Comparison of ENCODE assay signal across 8 mouse cellular contexts in the genomic region with DNA sequence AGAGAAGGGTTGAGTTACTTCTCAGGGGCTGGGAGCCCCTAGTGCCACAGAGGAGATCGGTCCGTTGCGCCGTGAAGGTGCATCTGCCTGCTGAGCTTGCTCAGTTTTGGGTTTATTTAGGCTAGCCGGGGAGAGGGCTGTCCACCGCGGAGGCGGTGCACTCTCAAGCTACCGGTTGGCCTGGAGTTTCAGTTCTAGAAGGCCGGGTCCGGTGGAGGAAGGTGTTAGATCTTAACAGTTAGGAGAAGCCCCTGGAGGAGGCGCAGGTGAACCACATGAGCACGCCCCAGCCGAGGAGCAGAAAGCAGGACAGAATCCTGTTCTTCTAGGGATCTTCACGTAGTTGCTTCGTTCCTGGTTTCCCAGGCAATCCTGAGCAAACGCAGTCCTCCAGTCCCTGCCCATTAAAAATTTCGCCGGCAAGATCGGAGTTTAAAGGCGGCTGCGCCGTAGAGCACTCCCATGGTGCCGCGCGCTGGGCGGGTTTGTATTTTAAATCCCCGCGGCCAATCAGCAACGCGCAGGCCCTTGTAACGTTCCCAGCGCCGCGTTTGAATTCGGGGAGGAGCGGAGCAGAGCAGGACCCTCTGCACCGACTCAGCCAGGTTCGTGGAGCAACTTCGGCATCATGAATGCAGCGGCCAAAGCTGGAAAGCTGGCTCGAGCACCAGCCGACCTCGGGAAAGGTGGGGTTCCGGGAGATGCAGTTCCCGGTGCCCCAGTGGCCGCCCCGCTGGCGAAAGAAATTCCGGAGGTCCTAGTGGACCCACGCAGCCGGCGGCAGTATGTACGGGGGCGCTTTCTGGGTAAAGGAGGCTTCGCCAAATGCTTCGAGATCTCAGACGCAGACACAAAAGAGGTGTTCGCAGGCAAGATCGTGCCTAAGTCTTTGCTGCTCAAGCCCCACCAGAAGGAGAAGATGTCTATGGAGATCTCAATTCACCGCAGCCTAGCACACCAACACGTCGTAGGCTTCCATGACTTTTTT. TPM values are rescaled to one million over a fixed set of nuclear protein-coding genes. Genes with fewer than 3 reads are reported as not detected.
DNase-seq lines count a peak whose midpoint lies in the region; ATAC-seq and TF ChIP-seq lines count a peak whose summit lies in the region.

A gene (plus strand): TSS at position 525 of the 988 bp plus-strand sequence.

- no peaks in the 10 kb centered on the region for H3K27me3 ChIP-seq in hindbrain, postnatal 0 days (ENCODE audit: insufficient read depth, low read length)

- ATAC-seq in activated CD4-positive, CD25-positive, alpha-beta regulatory T cell, adult 4 months = peak; percentile 83
- ATAC-seq in common myeloid progenitor, adult 5-6 weeks (replicated peaks; ENCODE audit: low read depth, poor library complexity, severe bottlenecking) = peak; percentile 84
- peak; percentile 94 for ATAC-seq in hindbrain, postnatal 0 days
- peak; percentile 79 for ATAC-seq in megakaryocyte, adult 5-6 weeks (ENCODE audit: poor library complexity, severe bottlenecking)

- peaks cover 14% of the 10 kb centered on the region; the same call in 1 of the 2 replicates for H3K4me1 ChIP-seq in hindbrain, postnatal 0 days (ENCODE audit: insufficient read depth, low read length)

- intact Hi-C loops in gastrocnemius, adult 2 months (cut with DNase I) = no loop called here
- intact Hi-C loops in left cerebral cortex, adult 2 months (cut with DNase I) = no loop called here

- no peak; the same call in 1 of the 2 replicates for TF ChIP-seq CTCF in gastrocnemius, adult 2 months (IDR thresholded peaks at IDR 0.05)
- peak; percentile 24 for TF ChIP-seq CTCF in hindbrain, postnatal 0 days (IDR thresholded peaks at IDR 0.05; ENCODE audit: low read depth)
- TF ChIP-seq CTCF in left cerebral cortex, adult 2 months (IDR thresholded peaks at IDR 0.05) = no peak; the same call in 1 of the 2 replicates

- peak within 1 kb of the TSS; percentile 99 for H3K4me2 ChIP-seq in hindbrain, postnatal 0 days (ENCODE audit: low read depth, low read length)

- peak; percentile 82 for DNase-seq in gastrocnemius, adult 2 months
- DNase-seq in hindbrain, postnatal 0 days (ENCODE audit: low spot score) = peak; percentile 94
- peak; percentile 77 to 82 for DNase-seq in left cerebral cortex, adult 2 months (ENCODE audit: extremely low spot score in 1 of 2, low spot score in 2 of 2)
- peak; percentile 92 to 93 for DNase-seq in right cerebral cortex, postnatal 10 days (ENCODE audit: low spot score in 2 of 2)
- DNase-seq in urinary bladder, postnatal 4 days (ENCODE audit: low spot score in 2 of 2) = peak; percentile 69 to 81

- no peaks in the 10 kb centered on the region for H3K9me3 ChIP-seq in hindbrain, postnatal 0 days (ENCODE audit: low read length)

- WGBS in hindbrain, postnatal 0 days = under 1% methylated on average over 63 of the region's 63 CpGs

- H3K4me3 ChIP-seq in gastrocnemius, adult 2 months = peak within 1 kb of the TSS; percentile 81
- peak within 1 kb of the TSS; percentile 69 for H3K4me3 ChIP-seq in hindbrain, postnatal 0 days (ENCODE audit: low read length)
- H3K4me3 ChIP-seq in left cerebral cortex, adult 2 months = peak within 1 kb of the TSS; percentile 64

- peak within 1 kb of the TSS; percentile 57 for H3K27ac ChIP-seq in gastrocnemius, adult 2 months
- H3K27ac ChIP-seq in hindbrain, postnatal 0 days = peak within 1 kb of the TSS; percentile 48; the same call in 1 of the 2 replicates
- H3K27ac ChIP-seq in left cerebral cortex, adult 2 months = peak within 1 kb of the TSS; percentile 53

- H3K36me3 ChIP-seq in hindbrain, postnatal 0 days (ENCODE audit: insufficient read depth, low read length) = no peaks in the 10 kb centered on the region; the same call in 1 of the 2 replicates

- peak within 1 kb of the TSS; percentile 62 for H3K9ac ChIP-seq in hindbrain, postnatal 0 days (replicated peaks; ENCODE audit: low read length)

RNA-seq across cellular contexts. Expression of the gene that starts here (rescaled TPM):
- polyA plus RNA-seq in activated CD4-positive, CD25-positive, alpha-beta regulatory T cell, adult 4 months (2017; shearing (Covaris generic)) = 10 to 100 TPM; 11.5 to 23.1 TPM
- 39.9 and 67.0 TPM in 2 replicates for total RNA-seq in common myeloid progenitor, adult 5-6 weeks (2017)
- total RNA-seq in gastrocnemius, adult 2 months (2021) = under 1 TPM; 0.18 to 0.28 TPM
- 12.0 and 15.6 TPM in 2 replicates for total RNA-seq in hindbrain, postnatal 0 days (2014; rRNA removed)
- polyA plus RNA-seq in hindbrain, postnatal 0 days (2015; fragmentation: Nextera tagmentation; extraction: Ambion mirVana) = 15.1 and 18.5 TPM in 2 replicates
- total RNA-seq in left cerebral cortex, adult 2 months (2021) = 1 to 10 TPM; 1.5 to 1.7 TPM
- 46.9 and 48.0 TPM in 2 replicates for total RNA-seq in megakaryocyte, adult 5-6 weeks (2015)
- total RNA-seq in megakaryocyte, adult 5-6 weeks (2017) = 52.6 and 60.9 TPM in 2 replicates

Comparison
In these comparisons a context has a peak if more than half of its experiments do, and no peak if none do; other contexts are left out.
1. Peak in every context shown above with its lines: DNase-seq, ATAC-seq, H3K4me3 ChIP-seq and H3K27ac ChIP-seq.
2. Peak in DNase-seq, H3K4me3 ChIP-seq and H3K27ac ChIP-seq in gastrocnemius, adult 2 months; RNA of the gene not detected or under 1 TPM.